Mouse (Mus musculus): ENCODE data around the gene Il2ra. TPM values are rescaled to one million over a fixed set of nuclear protein-coding genes. Genes with fewer than 3 reads are reported as not detected.

The Il2ra gene
- polyA plus RNA-seq, 1 experiment, result not detected

GRCm38 (mm10) chr2:11659263-11659662, 16.7 kb downstream of the Il2ra start:
- TF ChIP-seq E2F4 (IDR thresholded peaks at IDR 0.05; ENCODE audit: insufficient read depth), result no peak
- no peak for TF ChIP-seq POLR2AphosphoS2 (IDR thresholded peaks at IDR 0.05; ENCODE audit: insufficient read length, low read depth)
- TF ChIP-seq TCF12 (IDR thresholded peaks at IDR 0.05; ENCODE audit: insufficient read depth, poor library complexity, severe bottlenecking), result no peak
- no peak for TF ChIP-seq MYOD1 (IDR thresholded peaks at IDR 0.05; ENCODE audit: control insufficient read depth in 1 of 3, insufficient read length in 2 of 3, low read depth in 2 of 3)
- TF ChIP-seq POLR2A (IDR thresholded peaks at IDR 0.05; ENCODE audit: insufficient read length, low read depth), result no peak
- no peak for TF ChIP-seq REST (IDR thresholded peaks at IDR 0.05; ENCODE audit: insufficient read depth, insufficient read length)
- no peak for TF ChIP-seq USF1 (IDR thresholded peaks at IDR 0.05; ENCODE audit: low read depth)
- TF ChIP-seq MYOG (IDR thresholded peaks at IDR 0.05; ENCODE audit: control insufficient read depth in 1 of 3, insufficient read depth in 1 of 3, insufficient read length in 2 of 3, low read depth in 2 of 3), result no peak
- TF ChIP-seq MAX (IDR thresholded peaks at IDR 0.05; ENCODE audit: low read depth), result no peak
- no peak for TF ChIP-seq CEBPB (IDR thresholded peaks at IDR 0.05; ENCODE audit: insufficient read depth, poor library complexity, severe bottlenecking)
- TF ChIP-seq SRF (IDR thresholded peaks at IDR 0.05; ENCODE audit: control insufficient read depth, insufficient read length, low read depth), result no peak
- no peak for TF ChIP-seq TCF3 (IDR thresholded peaks at IDR 0.05; ENCODE audit: insufficient read length, low read depth)
- no peak overlapping the region for H3K4me3 ChIP-seq
- no peaks in the 10 kb centered on the region for H3K36me3 ChIP-seq (ENCODE audit: control insufficient read depth, insufficient read depth)
- no peaks in the 10 kb centered on the region for H3K27me3 ChIP-seq (ENCODE audit: control insufficient read depth, insufficient read depth, insufficient read length)
- H3K79me2 ChIP-seq (ENCODE audit: control insufficient read depth, insufficient read depth), result no peaks in the 10 kb centered on the region
- no peak overlapping the region for H3K4me2 ChIP-seq (ENCODE audit: low read depth)
- H3ac ChIP-seq (ENCODE audit: control insufficient read depth, insufficient read length), result no peak overlapping the region

DNA sequence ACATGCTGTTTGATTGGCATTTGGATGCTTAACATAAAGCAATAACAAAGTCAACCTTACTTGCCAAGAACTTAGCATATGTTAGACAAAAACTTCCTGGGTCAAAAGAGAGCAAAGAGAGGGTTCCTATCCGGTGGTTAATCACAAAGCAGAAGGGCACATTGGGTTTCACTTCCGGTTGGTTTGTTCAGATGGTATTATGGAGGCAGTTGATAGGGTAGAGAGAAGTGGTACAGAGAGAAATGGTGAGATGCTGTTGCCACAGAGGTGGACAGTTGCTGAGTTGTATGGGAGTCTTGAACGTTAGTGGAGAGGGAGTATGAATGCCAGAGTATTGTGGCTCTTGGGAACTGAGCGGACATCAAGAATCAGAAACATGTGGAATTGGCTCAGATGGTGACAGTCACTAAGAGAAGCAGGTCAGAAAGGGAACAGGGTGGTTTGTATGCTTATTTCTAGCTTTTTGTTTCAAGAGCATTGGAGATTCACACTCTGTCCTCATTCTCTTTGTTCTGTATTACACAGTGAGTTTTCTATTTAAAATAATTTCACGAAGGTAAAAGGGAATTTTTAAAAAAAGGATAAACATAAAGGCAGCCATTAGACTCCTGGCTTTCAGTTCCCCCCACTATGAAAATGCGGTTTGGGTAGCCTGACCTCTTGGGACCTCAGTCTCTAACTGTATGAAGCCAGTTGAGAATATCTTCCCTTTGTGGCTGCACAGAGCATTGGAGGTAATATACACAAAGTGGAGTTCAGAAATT, 19.7 kb downstream of the Il2ra start:
- Histone ChIP-seq H3K36me3 (ENCODE audit: control insufficient read depth, insufficient read depth) (no peaks in the 10 kb centered on the region), H3ac (ENCODE audit: control insufficient read depth, insufficient read length) (no peak overlapping the region), H3K4me3 (no peak overlapping the region), H3K4me2 (ENCODE audit: low read depth) (no peak overlapping the region), H3K79me2 (ENCODE audit: control insufficient read depth, insufficient read depth) (no peaks in the 10 kb centered on the region), H3K27me3 (ENCODE audit: control insufficient read depth, insufficient read depth, insufficient read length) (no peaks in the 10 kb centered on the region)
- no peak for TF ChIP-seq CEBPB (IDR thresholded peaks at IDR 0.05; ENCODE audit: insufficient read depth, poor library complexity, severe bottlenecking)
- no peak for TF ChIP-seq POLR2A (IDR thresholded peaks at IDR 0.05; ENCODE audit: insufficient read length, low read depth)
- TF ChIP-seq MYOD1 (IDR thresholded peaks at IDR 0.05; ENCODE audit: control insufficient read depth in 1 of 3, insufficient read length in 2 of 3, low read depth in 2 of 3), result no peak
- no peak for TF ChIP-seq USF1 (IDR thresholded peaks at IDR 0.05; ENCODE audit: low read depth)
- no peak for TF ChIP-seq E2F4 (IDR thresholded peaks at IDR 0.05; ENCODE audit: insufficient read depth)
- TF ChIP-seq POLR2AphosphoS2 (IDR thresholded peaks at IDR 0.05; ENCODE audit: insufficient read length, low read depth), result no peak

DNA sequence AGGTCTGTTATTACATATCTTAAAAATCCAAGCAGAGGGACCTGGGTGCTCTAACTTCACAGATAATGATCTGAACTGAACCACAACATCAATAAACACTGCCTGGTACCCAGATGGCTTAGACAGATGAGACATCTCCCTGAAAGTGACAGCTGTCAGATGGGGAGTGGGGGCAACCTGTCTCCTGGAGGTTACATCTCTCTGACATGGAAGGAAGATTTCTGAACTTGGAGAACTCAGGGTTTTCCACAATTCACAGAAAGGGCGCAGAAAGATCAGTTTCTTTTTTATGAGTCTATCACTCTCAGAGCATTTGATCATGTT, 20.3 kb downstream of the Il2ra start:
- no peak overlapping the region for H3ac ChIP-seq (ENCODE audit: control insufficient read depth, insufficient read length)
- no peaks in the 10 kb centered on the region for H3K79me2 ChIP-seq (ENCODE audit: control insufficient read depth, insufficient read depth)
- no peak overlapping the region for H3K4me3 ChIP-seq
- TF ChIP-seq MAX (IDR thresholded peaks at IDR 0.05; ENCODE audit: low read depth), result no peak
- no peaks in the 10 kb centered on the region for H3K36me3 ChIP-seq (ENCODE audit: control insufficient read depth, insufficient read depth)
- no peak overlapping the region for H3K4me2 ChIP-seq (ENCODE audit: low read depth)
- H3K27me3 ChIP-seq (ENCODE audit: control insufficient read depth, insufficient read depth, insufficient read length), result no peaks in the 10 kb centered on the region

DNA sequence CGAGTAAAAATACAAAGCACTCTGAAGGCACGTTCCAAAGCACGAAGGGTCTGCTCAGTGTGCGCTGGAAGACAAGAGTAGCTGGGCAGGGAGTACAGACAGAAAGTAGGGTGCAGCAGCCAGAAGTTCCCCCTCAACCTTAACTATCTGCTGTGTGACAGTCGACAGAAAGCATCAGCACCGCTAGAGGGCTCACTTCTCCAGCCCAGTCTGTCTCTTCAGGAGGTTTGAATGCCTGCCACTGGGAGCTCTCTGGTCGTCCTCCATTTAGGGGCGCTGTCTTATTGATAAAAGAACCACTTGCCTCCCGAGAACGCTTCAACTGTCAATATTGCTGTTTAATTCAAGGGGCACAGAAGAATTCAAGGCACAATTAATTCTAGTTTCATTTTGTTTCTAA, 21.4 kb downstream of the Il2ra start:
- H3K27me3 ChIP-seq (ENCODE audit: control insufficient read depth, insufficient read depth, insufficient read length), result no peaks in the 10 kb centered on the region
- no peak overlapping the region for H3K4me3 ChIP-seq
- no peak overlapping the region for H3ac ChIP-seq (ENCODE audit: control insufficient read depth, insufficient read length)
- no peaks in the 10 kb centered on the region for H3K79me2 ChIP-seq (ENCODE audit: control insufficient read depth, insufficient read depth)
- H3K4me2 ChIP-seq (ENCODE audit: low read depth), result peak overlapping the region; percentile 41
- TF ChIP-seq POLR2AphosphoS2 (IDR thresholded peaks at IDR 0.05; ENCODE audit: insufficient read length, low read depth), result no peak
- TF ChIP-seq E2F4 (IDR thresholded peaks at IDR 0.05; ENCODE audit: insufficient read depth), result no peak
- no peak for TF ChIP-seq REST (IDR thresholded peaks at IDR 0.05; ENCODE audit: insufficient read depth, insufficient read length)
- no peak for TF ChIP-seq SRF (IDR thresholded peaks at IDR 0.05; ENCODE audit: control insufficient read depth, insufficient read length, low read depth)
- no peak for TF ChIP-seq USF1 (IDR thresholded peaks at IDR 0.05; ENCODE audit: low read depth)
- no peak for TF ChIP-seq TCF12 (IDR thresholded peaks at IDR 0.05; ENCODE audit: insufficient read depth, poor library complexity, severe bottlenecking)
- TF ChIP-seq POLR2A (IDR thresholded peaks at IDR 0.05; ENCODE audit: insufficient read length, low read depth), result no peak
- no peak for TF ChIP-seq TCF3 (IDR thresholded peaks at IDR 0.05; ENCODE audit: insufficient read length, low read depth)
- TF ChIP-seq MYOG (IDR thresholded peaks at IDR 0.05; ENCODE audit: control insufficient read depth in 1 of 3, insufficient read depth in 1 of 3, insufficient read length in 2 of 3, low read depth in 2 of 3), result no peak
- TF ChIP-seq MYOD1 (IDR thresholded peaks at IDR 0.05; ENCODE audit: control insufficient read depth in 1 of 3, insufficient read length in 2 of 3, low read depth in 2 of 3), result no peak
- TF ChIP-seq CEBPB (IDR thresholded peaks at IDR 0.05; ENCODE audit: insufficient read depth, poor library complexity, severe bottlenecking), result no peak
- no peak for TF ChIP-seq MAX (IDR thresholded peaks at IDR 0.05; ENCODE audit: low read depth)
- H3K36me3 ChIP-seq (ENCODE audit: control insufficient read depth, insufficient read depth), result no peaks in the 10 kb centered on the region

- H3ac ChIP-seq (ENCODE audit: control insufficient read depth, insufficient read length), result no peak overlapping the region
- H3K79me2 ChIP-seq (ENCODE audit: control insufficient read depth, insufficient read depth), result no peaks in the 10 kb centered on the region
- peak overlapping the region; percentile 41 for H3K4me2 ChIP-seq (ENCODE audit: low read depth)
- H3K27me3 ChIP-seq (ENCODE audit: control insufficient read depth, insufficient read depth, insufficient read length), result no peaks in the 10 kb centered on the region
- H3K4me3 ChIP-seq, result no peak overlapping the region
- H3K36me3 ChIP-seq (ENCODE audit: control insufficient read depth, insufficient read depth), result no peaks in the 10 kb centered on the region
- no peak for TF ChIP-seq REST (IDR thresholded peaks at IDR 0.05; ENCODE audit: insufficient read depth, insufficient read length)
- TF ChIP-seq TCF12 (IDR thresholded peaks at IDR 0.05; ENCODE audit: insufficient read depth, poor library complexity, severe bottlenecking), result no peak
- no peak for TF ChIP-seq E2F4 (IDR thresholded peaks at IDR 0.05; ENCODE audit: insufficient read depth)
- no peak for TF ChIP-seq MYOG (IDR thresholded peaks at IDR 0.05; ENCODE audit: control insufficient read depth in 1 of 3, insufficient read depth in 1 of 3, insufficient read length in 2 of 3, low read depth in 2 of 3)
- TF ChIP-seq MAX (IDR thresholded peaks at IDR 0.05; ENCODE audit: low read depth), result no peak
- no peak for TF ChIP-seq MYOD1 (IDR thresholded peaks at IDR 0.05; ENCODE audit: control insufficient read depth in 1 of 3, insufficient read length in 2 of 3, low read depth in 2 of 3)
- TF ChIP-seq USF1 (IDR thresholded peaks at IDR 0.05; ENCODE audit: low read depth), result no peak
- TF ChIP-seq POLR2AphosphoS2 (IDR thresholded peaks at IDR 0.05; ENCODE audit: insufficient read length, low read depth), result no peak
- no peak for TF ChIP-seq SRF (IDR thresholded peaks at IDR 0.05; ENCODE audit: control insufficient read depth, insufficient read length, low read depth)
- TF ChIP-seq POLR2A (IDR thresholded peaks at IDR 0.05; ENCODE audit: insufficient read length, low read depth), result no peak
- TF ChIP-seq CEBPB (IDR thresholded peaks at IDR 0.05; ENCODE audit: insufficient read depth, poor library complexity, severe bottlenecking), result no peak
- TF ChIP-seq TCF3 (IDR thresholded peaks at IDR 0.05; ENCODE audit: insufficient read length, low read depth), result no peak
Observed at GRCm38 (mm10) chr2:11664367-11664766, 21.8 kb downstream of the Il2ra start.
